8 mouse cellular contexts compared by ENCODE assay signal in genomic region chr7:120980931-120981924, GRCm38 (mm10). TPM values are rescaled to one million over a fixed set of nuclear protein-coding genes. Genes with fewer than 3 reads are reported as not detected.
DNase-seq lines count a peak whose midpoint lies in the region; ATAC-seq and TF ChIP-seq lines count a peak whose summit lies in the region.

No protein-coding gene starts in this region.

- no peaks in the 10 kb centered on the region for H3K27me3 ChIP-seq in C2C12 (ENCODE audit: control insufficient read depth, insufficient read depth, insufficient read length)
- H3K27me3 ChIP-seq in embryonic facial prominence, embryonic 11.5 days (ENCODE audit: control insufficient read depth, insufficient read depth, low read length), result no peaks in the 10 kb centered on the region
- H3K27me3 ChIP-seq in neural tube, embryonic 14.5 days (ENCODE audit: control insufficient read depth, insufficient read depth, low read length), result no peaks in the 10 kb centered on the region

- peak overlapping the region; percentile 55 for H3K4me3 ChIP-seq in C2C12 (ENCODE audit: insufficient read depth, poor library complexity, severe bottlenecking)
- peak overlapping the region; percentile 95 for H3K4me3 ChIP-seq in embryonic facial prominence, embryonic 11.5 days (ENCODE audit: low read depth, low read length)
- peak overlapping the region; percentile 89 for H3K4me3 ChIP-seq in neural tube, embryonic 14.5 days (ENCODE audit: low read depth, low read length)

- H3K9ac ChIP-seq in embryonic facial prominence, embryonic 11.5 days (replicated peaks; ENCODE audit: low read length), result peak overlapping the region; percentile 83
- peak overlapping the region; percentile 70 for H3K9ac ChIP-seq in neural tube, embryonic 14.5 days (replicated peaks; ENCODE audit: low read depth, low read length)

- H3K36me3 ChIP-seq in C2C12 (ENCODE audit: control insufficient read depth, insufficient read depth), result peaks cover 14% of the 10 kb centered on the region
- H3K36me3 ChIP-seq in embryonic facial prominence, embryonic 11.5 days (replicated peaks; ENCODE audit: control insufficient read depth, insufficient read depth, low read depth, low read length), result no peaks in the 10 kb centered on the region
- no peaks in the 10 kb centered on the region for H3K36me3 ChIP-seq in neural tube, embryonic 14.5 days (ENCODE audit: control insufficient read depth, insufficient read depth, low read length)

- H3K27ac ChIP-seq in embryonic facial prominence, embryonic 11.5 days (replicated peaks; ENCODE audit: low read depth, low read length), result peak overlapping the region; percentile 72; the same call in 1 of the 2 replicates
- peak overlapping the region; percentile 56; the same call in 1 of the 2 replicates for H3K27ac ChIP-seq in neural tube, embryonic 14.5 days (ENCODE audit: low read depth, low read length)

- H3K4me1 ChIP-seq in embryonic facial prominence, embryonic 11.5 days (ENCODE audit: control insufficient read depth, insufficient read depth, low read length), result no peaks in the 10 kb centered on the region
- peaks cover 13% of the 10 kb centered on the region; the same call in 1 of the 2 replicates for H3K4me1 ChIP-seq in neural tube, embryonic 14.5 days (ENCODE audit: control insufficient read depth, insufficient read depth, low read length)

- peak; percentile 42 for ATAC-seq in embryonic facial prominence, embryonic 11.5 days (replicated peaks; ENCODE audit: insufficient number of reproducible peaks, low FRiP score, low TSS enrichment, low read depth)
- peak; percentile 64 for ATAC-seq in neural tube, embryonic 14.5 days (ENCODE audit: low read depth)

- 6% methylated on average over 38 of the region's 39 CpGs for WGBS in embryonic facial prominence, embryonic 11.5 days
- 3% methylated on average over 39 of the region's 39 CpGs for WGBS in neural tube, embryonic 14.5 days

- H3K79me2 ChIP-seq in C2C12 (ENCODE audit: control insufficient read depth, insufficient read depth), result peaks cover 57% of the 10 kb centered on the region

- DNase-seq in adrenal gland, adult 8-10 months, result peak; percentile 10
- peak; percentile 55 for DNase-seq in embryonic facial prominence, embryonic 11.5 days (ENCODE audit: low spot score)
- peak; percentile 33 for DNase-seq in heart, adult 8-10 months (ENCODE audit: low spot score)
- peak; percentile 48 for DNase-seq in kidney, adult 9 months
- DNase-seq in lung, adult 18-20 months, result peak; percentile 43 to 47
- peak; percentile 43 for DNase-seq in thymus, postnatal 0 days (ENCODE audit: low spot score)

- peak overlapping the region; percentile 62 for H3ac ChIP-seq in C2C12 (ENCODE audit: control insufficient read depth, insufficient read length, low read depth)

- no peak for TF ChIP-seq CTCF in C2C12 (IDR thresholded peaks at IDR 0.05; ENCODE audit: control insufficient read depth, insufficient read depth, insufficient read length)

- peak overlapping the region; percentile 83 for H3K4me2 ChIP-seq in embryonic facial prominence, embryonic 11.5 days (ENCODE audit: low read depth, low read length)
- H3K4me2 ChIP-seq in neural tube, embryonic 14.5 days (ENCODE audit: low read depth, low read length), result peak overlapping the region; percentile 78

- no peaks in the 10 kb centered on the region for H3K9me3 ChIP-seq in embryonic facial prominence, embryonic 11.5 days (replicated peaks; ENCODE audit: control insufficient read depth, low read length)
- H3K9me3 ChIP-seq in neural tube, embryonic 14.5 days (ENCODE audit: control insufficient read depth, low read length), result no peaks in the 10 kb centered on the region

- peaks cover 43% of the 10 kb centered on the region for H3K79me3 ChIP-seq in C2C12 (ENCODE audit: low read depth)

TF ChIP-seq in C2C12, 6 proteins besides CTCF, POLR2A, EP300 and RAD21:
- no peak for TF ChIP-seq USF1 (IDR thresholded peaks at IDR 0.05; ENCODE audit: low read depth)
- TF ChIP-seq FOSL1 (IDR thresholded peaks at IDR 0.05; ENCODE audit: insufficient read depth, low read length, poor library complexity, severe bottlenecking), result no peak
- TF ChIP-seq MAX (IDR thresholded peaks at IDR 0.05), result no peak
- no peak for TF ChIP-seq MYOG (IDR thresholded peaks at IDR 0.05; ENCODE audit: control insufficient read depth, extremely low read depth, insufficient read length)
- no peak for TF ChIP-seq MYOD1 (IDR thresholded peaks at IDR 0.05; ENCODE audit: control insufficient read depth, insufficient read length, low read depth)
- no peak for TF ChIP-seq CEBPB (IDR thresholded peaks at IDR 0.05; ENCODE audit: low read depth)

RNA-seq across cellular contexts. Expression of gene Cdr2, which starts 0.9 kb away (rescaled TPM):
- 19.3 TPM for polyA plus RNA-seq in C2C12 (2012; fragmentation: generic; extraction: Trizol)
- 10 to 100 TPM in 1 of 4 experiments, 1 to 10 TPM in 3; 4.9 to 13.0 (median 7.0) TPM for total RNA-seq in adrenal gland, adult 8-10 months (2022)
- 12.7 and 14.7 TPM in 2 replicates for polyA plus RNA-seq in embryonic facial prominence, embryonic 11.5 days (2014; fragmentation: Nextera tagmentation; extraction: Ambion mirVana)
- total RNA-seq in heart, adult 8-10 months (2022), result 10 to 100 TPM in 1 of 4 experiments, 1 to 10 TPM in 3; 4.8 to 14.4 (median 7.2) TPM
- 18.7 and 21.0 TPM in 2 replicates for polyA plus RNA-seq in neural tube, embryonic 14.5 days (2014; fragmentation: Nextera tagmentation; extraction: Ambion mirVana)
- polyA plus RNA-seq in thymus, postnatal 0 days (2015; fragmentation: Nextera tagmentation; extraction: Ambion mirVana), result 2.9 and 3.2 TPM in 2 replicates

RNA-seq across cellular contexts. Expression of gene Mfsd13b, which starts 1.1 kb away (rescaled TPM):
- not detected for polyA plus RNA-seq in C2C12 (2012; fragmentation: generic; extraction: Trizol)
- total RNA-seq in adrenal gland, adult 8-10 months (2022), result under 1 TPM in 2 of 4 experiments, not detected in 2; 0.15 to 0.49 TPM
- polyA plus RNA-seq in embryonic facial prominence, embryonic 11.5 days (2014; fragmentation: Nextera tagmentation; extraction: Ambion mirVana), result not detected in 2 replicates
- not detected for total RNA-seq in heart, adult 8-10 months (2022)
- polyA plus RNA-seq in neural tube, embryonic 14.5 days (2014; fragmentation: Nextera tagmentation; extraction: Ambion mirVana), result 0.41 TPM in 1 of 2 replicates, not detected in the other
- polyA plus RNA-seq in thymus, postnatal 0 days (2015; fragmentation: Nextera tagmentation; extraction: Ambion mirVana), result 0.12 and 0.49 TPM in 2 replicates

RNA-seq across cellular contexts. Expression of gene Mettl9, which starts 53.0 kb away (rescaled TPM):
- polyA plus RNA-seq in C2C12 (2012; fragmentation: generic; extraction: Trizol), result 50.0 TPM
- total RNA-seq in adrenal gland, adult 8-10 months (2022), result 100 to 1,000 TPM; 104 to 126 (median 113) TPM
- polyA plus RNA-seq in embryonic facial prominence, embryonic 11.5 days (2014; fragmentation: Nextera tagmentation; extraction: Ambion mirVana), result 272 and 293 TPM in 2 replicates
- 100 to 1,000 TPM in 1 of 4 experiments, 10 to 100 TPM in 3; 83.1 to 103 (median 96.0) TPM for total RNA-seq in heart, adult 8-10 months (2022)
- 200 and 204 TPM in 2 replicates for polyA plus RNA-seq in neural tube, embryonic 14.5 days (2014; fragmentation: Nextera tagmentation; extraction: Ambion mirVana)
- polyA plus RNA-seq in thymus, postnatal 0 days (2015; fragmentation: Nextera tagmentation; extraction: Ambion mirVana), result 86.3 and 93.3 TPM in 2 replicates

Comparison
In these comparisons a context has a peak if more than half of its experiments do, and no peak if none do; other contexts are left out.
1. Peak in every context shown above with its lines: DNase-seq, ATAC-seq, H3K4me3 ChIP-seq and H3K27ac ChIP-seq.